Mouse (Mus musculus) testis, adult 2 months (tissue): ENCODE data around the gene Ppp1r1c. TPM values are rescaled to one million over a fixed set of nuclear protein-coding genes. Genes with fewer than 3 reads are reported as not detected.

Experiments used
- H3K27ac ChIP-seq: fragments of 200-500 bp; 2 replicates; pipeline ENCODE4 v1.5.1; 2012; ENCODE audit warnings: low read depth, low read length; ENCODE audit not compliant: control insufficient read depth, insufficient read depth
- H3K27me3 ChIP-seq: fragments of 200-500 bp; 2 replicates; pipeline ENCODE4 v1.6.1; 2012; ENCODE audit warnings: mild to moderate bottlenecking, low read length, moderate library complexity; ENCODE audit not compliant: control insufficient read depth, insufficient read depth
- H3K36me3 ChIP-seq: fragments of 200-500 bp; 2 replicates; pipeline ENCODE4 v1.6.1; 2012; ENCODE audit warnings: mild to moderate bottlenecking, low read length; ENCODE audit not compliant: control insufficient read depth, insufficient read depth
- H3K4me1 ChIP-seq: fragments of 200-500 bp; 2 replicates; pipeline ENCODE4 v1.6.1; 2012; ENCODE audit warnings: low read length; ENCODE audit not compliant: control insufficient read depth, insufficient read depth
- H3K4me3 ChIP-seq: fragments of 200-500 bp; 2 replicates; pipeline ENCODE4 v1.5.1; 2012; ENCODE audit warnings: low read depth, mild to moderate bottlenecking, low read length, moderate library complexity, mixed read lengths; ENCODE audit not compliant: control insufficient read depth
- CTCF ChIP-seq: fragments of 200-500 bp; IDR thresholded peaks from 2 replicates; pipeline ENCODE4 v1.5.1; 2012; ENCODE audit warnings: low read depth, mild to moderate bottlenecking, inconsistent platforms, low read length, moderate library complexity; ENCODE audit not compliant: control insufficient read depth, insufficient read depth, insufficient replicate concordance
- POLR2A ChIP-seq: fragments of 200-500 bp; IDR thresholded peaks from 2 replicates; pipeline ENCODE4 v1.6.1; 2012; ENCODE audit warnings: low read depth, mild to moderate bottlenecking, inconsistent platforms, low read length, moderate library complexity; ENCODE audit not compliant: control insufficient read depth
- polyA plus RNA-seq: library from polyadenylated mRNA; depleted of rRNA; stranded (reverse); fragments of >200 nt; gene quantifications from 2 replicates; pipeline ENCODE4 v1.2.3, GENCODE M21; 2012

The Ppp1r1c gene
- polyA plus RNA-seq, 1 experiment: 11.9 TPM

- H3K4me3 ChIP-seq: no peak overlapping the region
- H3K27ac ChIP-seq: no peak overlapping the region
- H3K27me3 ChIP-seq: no peaks in the 10 kb centered on the region
- H3K4me1 ChIP-seq: no peaks in the 10 kb centered on the region; the same call in 1 of the 2 replicates
- TF ChIP-seq CTCF (no peak), POLR2A (no peak)
- no peaks in the 10 kb centered on the region for H3K36me3 ChIP-seq
Observed at GRCm38 (mm10) chr2:79677663-79678257, 29.8 kb upstream of the Ppp1r1c start.

GRCm38 (mm10) chr2:79681672-79682071 lies 25.9 kb upstream of the Ppp1r1c start:
- Histone ChIP-seq H3K4me3 (no peak overlapping the region), H3K4me1 (no peaks in the 10 kb centered on the region), H3K36me3 (no peaks in the 10 kb centered on the region), H3K27ac (no peak overlapping the region), H3K27me3 (no peaks in the 10 kb centered on the region)
- TF ChIP-seq POLR2A (no peak), CTCF (no peak)

- H3K36me3 ChIP-seq: no peaks in the 10 kb centered on the region
- no peaks in the 10 kb centered on the region for H3K27me3 ChIP-seq
- TF ChIP-seq CTCF: no peak
- TF ChIP-seq POLR2A: no peak
- H3K4me1 ChIP-seq: no peaks in the 10 kb centered on the region
- no peak overlapping the region for H3K27ac ChIP-seq
- H3K4me3 ChIP-seq: no peak overlapping the region
Observed at GRCm38 (mm10) chr2:79683258-79683657, 24.3 kb upstream of the Ppp1r1c start.

- H3K4me1 ChIP-seq: no peaks in the 10 kb centered on the region
- TF ChIP-seq POLR2A: no peak
- TF ChIP-seq CTCF: no peak
- H3K4me3 ChIP-seq: no peak overlapping the region
- no peak overlapping the region for H3K27ac ChIP-seq
- H3K36me3 ChIP-seq: no peaks in the 10 kb centered on the region
- no peaks in the 10 kb centered on the region for H3K27me3 ChIP-seq
Observed at GRCm38 (mm10) chr2:79690838-79691237, 16.7 kb upstream of the Ppp1r1c start.

GRCm38 (mm10) chr2:79695190-79695589 lies 12.4 kb upstream of the Ppp1r1c start:
- no peaks in the 10 kb centered on the region for H3K27me3 ChIP-seq
- H3K27ac ChIP-seq: no peak overlapping the region
- H3K4me3 ChIP-seq: no peak overlapping the region
- no peak for TF ChIP-seq POLR2A
- TF ChIP-seq CTCF: no peak
- H3K4me1 ChIP-seq: no peaks in the 10 kb centered on the region
- H3K36me3 ChIP-seq: no peaks in the 10 kb centered on the region

- no peaks in the 10 kb centered on the region for H3K27me3 ChIP-seq
- H3K4me1 ChIP-seq: no peaks in the 10 kb centered on the region
- TF ChIP-seq CTCF: no peak
- no peak for TF ChIP-seq POLR2A
- H3K4me3 ChIP-seq: no peak overlapping the region
- H3K27ac ChIP-seq: no peak overlapping the region
- H3K36me3 ChIP-seq: no peaks in the 10 kb centered on the region
Observed at GRCm38 (mm10) chr2:79695939-79696338, 11.6 kb upstream of the Ppp1r1c start.

- no peak overlapping the region for H3K4me3 ChIP-seq
- no peak overlapping the region for H3K27ac ChIP-seq
- H3K4me1 ChIP-seq: no peaks in the 10 kb centered on the region
- TF ChIP-seq CTCF (no peak), POLR2A (no peak)
- H3K36me3 ChIP-seq: no peaks in the 10 kb centered on the region
- no peaks in the 10 kb centered on the region for H3K27me3 ChIP-seq
Observed at GRCm38 (mm10) chr2:79696478-79697230, 10.9 kb upstream of the Ppp1r1c start.
